Mouse (Mus musculus) midbrain, postnatal 0 days (tissue): Measurements from ENCODE around the gene Zfhx2. TPM values are rescaled to one million over a fixed set of nuclear protein-coding genes. Genes with fewer than 3 reads are reported as not detected.

ENCODE experiments used
- ATAC-seq: fragments of 200-750 bp; cut with Nextera tagmentation; 2 replicates; pipeline ENCODE4 v1.8.0; 2017; ENCODE audit warnings: moderate number of reproducible peaks, mild to moderate bottlenecking, moderate TSS enrichment, moderate library complexity; ENCODE audit not compliant: low FRiP score
- DNase-seq: peaks from one replicate; pipeline ENCODE4 v3.0.0-alpha.2; 2015; ENCODE audit warnings: low spot score
- H3K27ac ChIP-seq: fragments of 300-500 bp; sonication (generic); 2 replicates; pipeline ENCODE4 v1.5.1; 2014; ENCODE audit warnings: low read depth, mild to moderate bottlenecking, low read length, mixed read lengths
- H3K27me3 ChIP-seq: fragments of 300-500 bp; sonication (generic); 2 replicates; pipeline ENCODE4 v1.6.1; 2014; ENCODE audit warnings: low read length, control low read depth, mixed read lengths; ENCODE audit not compliant: insufficient read depth
- H3K36me3 ChIP-seq: fragments of 300-500 bp; sonication (generic); 2 replicates; pipeline ENCODE4 v1.6.1; 2014; ENCODE audit warnings: low read length, control low read depth, mixed read lengths; ENCODE audit not compliant: insufficient read depth
- H3K4me1 ChIP-seq: fragments of 300-500 bp; sonication (generic); 2 replicates; pipeline ENCODE4 v1.6.1; 2014; ENCODE audit warnings: mild to moderate bottlenecking, control low read depth, antibody characterized with exemption, low read length, mixed read lengths; ENCODE audit not compliant: insufficient read depth
- H3K4me2 ChIP-seq: fragments of 300-500 bp; sonication (generic); 2 replicates; pipeline ENCODE4 v1.6.1; 2014; ENCODE audit warnings: low read depth, mild to moderate bottlenecking, low read length, mixed read lengths; ENCODE audit not compliant: poor library complexity, severe bottlenecking
- H3K4me3 ChIP-seq: fragments of 300-500 bp; sonication (generic); 2 replicates; pipeline ENCODE4 v1.5.1; 2014; ENCODE audit warnings: low read depth, mild to moderate bottlenecking, low read length, moderate library complexity
- H3K9ac ChIP-seq: fragments of 300-500 bp; sonication (generic); replicated peaks from 2 replicates; pipeline ENCODE4 v1.6.1; 2014; ENCODE audit warnings: mild to moderate bottlenecking, low read length, moderate library complexity, mixed read lengths; ENCODE audit not compliant: poor library complexity, severe bottlenecking
- H3K9me3 ChIP-seq: fragments of 300-500 bp; sonication (generic); 2 replicates; pipeline ENCODE4 v1.6.1; 2016; ENCODE audit warnings: low read length, control low read depth
- CTCF ChIP-seq: IDR thresholded peaks from 2 replicates; pipeline ENCODE4 v1.5.1; 2016; ENCODE audit warnings: antibody characterized with exemption, mild to moderate bottlenecking
- WGBS: fragments of 180-500 bp; shearing (Covaris S2); extraction: QIAGEN DNeasy Blood & Tissue Kit; methylation state at CpG from one replicate; pipeline ENCODE4 v1.1.7; 2014; 5-methylcytosine and 5-hydroxymethylcytosine counted together
- polyA plus RNA-seq: library from polyadenylated mRNA; unstranded; fragments of >200 nt; fragmentation: Nextera tagmentation; extraction: Ambion mirVana; gene quantifications from 2 replicates; pipeline ENCODE4 v1.2.1, GENCODE M21; 2015
- total RNA-seq: library from RNA; depleted of rRNA; stranded (reverse); fragments of >200 nt; gene quantifications from 2 replicates; pipeline ENCODE4 v1.2.3, GENCODE M21; 2014

The Zfhx2 gene
- total and polyA plus RNA-seq, 2 experiments from 2014 or later: 14.2 to 16.4 TPM

- Histone ChIP-seq H3K27ac (peak overlapping the region; percentile 97), H3K9ac (peak overlapping the region; percentile 96), H3K27me3 (no peaks in the 10 kb centered on the region), H3K4me2 (peak overlapping the region; percentile 76), H3K9me3 (no peaks in the 10 kb centered on the region), H3K4me1 (peaks cover 25% of the 10 kb centered on the region; the same call in 1 of the 2 replicates), H3K4me3 (peak overlapping the region; percentile 82), H3K36me3 (peaks cover 6% of the 10 kb centered on the region)
- WGBS: under 1% methylated on average over 57 of the region's 78 CpGs
- peak; percentile 48 for TF ChIP-seq CTCF
- peak; percentile 48 for ATAC-seq
- DNase-seq: peak; percentile 65
Measured at GRCm38 (mm10) chr14:55114759-55115701, 22.9 kb upstream of the Zfhx2 start.

- Histone ChIP-seq H3K36me3 (peaks cover 6% of the 10 kb centered on the region), H3K4me2 (peak overlapping the region; percentile 76), H3K4me1 (peaks cover 33% of the 10 kb centered on the region), H3K27ac (peak overlapping the region; percentile 97), H3K4me3 (peak overlapping the region; percentile 82), H3K27me3 (no peaks in the 10 kb centered on the region), H3K9ac (peak overlapping the region; percentile 96), H3K9me3 (no peaks in the 10 kb centered on the region)
- 18% methylated on average over 26 of the region's 26 CpGs for whole genome bisulfite sequencing
- no peak for ATAC-seq
- no peak for DNase-seq
- peak; percentile 53 for TF ChIP-seq CTCF
Measured at GRCm38 (mm10) chr14:55113975-55114645, 22.0 kb upstream of the Zfhx2 start.

- ATAC-seq (no peak), DNase-seq (no peak)
- peak overlapping the region; percentile 76 for H3K4me2 ChIP-seq
- no peak for TF ChIP-seq CTCF
- H3K9ac ChIP-seq: peak overlapping the region; percentile 96
- peaks cover 6% of the 10 kb centered on the region for H3K36me3 ChIP-seq
- 0 out of 2 replicates have a peak overlapping the region, but pooled peaks have one; percentile 97 for H3K27ac ChIP-seq
- WGBS: 76% methylated on average over 51 of the region's 51 CpGs
- no peaks in the 10 kb centered on the region for H3K9me3 ChIP-seq
- peaks cover 35% of the 10 kb centered on the region for H3K4me1 ChIP-seq
- H3K4me3 ChIP-seq: peak overlapping the region; percentile 82
- no peaks in the 10 kb centered on the region for H3K27me3 ChIP-seq
Measured at GRCm38 (mm10) chr14:55113351-55113974, 21.3 kb upstream of the Zfhx2 start.

GRCm38 (mm10) chr14:55111720-55112119, 19.6 kb upstream of the Zfhx2 start:
- H3K4me2 ChIP-seq: peak overlapping the region; percentile 39
- no peaks in the 10 kb centered on the region for H3K27me3 ChIP-seq
- peaks cover 6% of the 10 kb centered on the region for H3K36me3 ChIP-seq
- 0 out of 2 replicates have a peak, but pooled peaks have one; percentile 8 for ATAC-seq
- no peak for TF ChIP-seq CTCF
- H3K4me1 ChIP-seq: peaks cover 29% of the 10 kb centered on the region
- H3K9ac ChIP-seq: no peak overlapping the region
- DNase-seq: peak; percentile 74
- H3K4me3 ChIP-seq: no peak overlapping the region; the same call in 1 of the 2 replicates
- WGBS: 40% methylated on average over 2 of the region's 2 CpGs
- H3K9me3 ChIP-seq: no peaks in the 10 kb centered on the region
- peak overlapping the region; percentile 43 for H3K27ac ChIP-seq

GRCm38 (mm10) chr14:55110076-55110475, 18.0 kb upstream of the Zfhx2 start:
- H3K4me3 ChIP-seq: no peak overlapping the region
- peak overlapping the region; percentile 88; the same call in 1 of the 2 replicates for H3K27ac ChIP-seq
- DNase-seq (no peak), ATAC-seq (no peak)
- TF ChIP-seq CTCF: no peak
- no peak overlapping the region for H3K9ac ChIP-seq
- H3K4me2 ChIP-seq: no peak overlapping the region
- peaks cover 39% of the 10 kb centered on the region for H3K4me1 ChIP-seq
- H3K27me3 ChIP-seq: no peaks in the 10 kb centered on the region
- WGBS: 41% methylated on average over 9 of the region's 9 CpGs
- no peaks in the 10 kb centered on the region for H3K9me3 ChIP-seq
- H3K36me3 ChIP-seq: peaks cover 6% of the 10 kb centered on the region
